Mouse (Mus musculus): ENCODE measurements around the gene Cacna2d3. TPM values are rescaled to one million over a fixed set of nuclear protein-coding genes. Genes with fewer than 3 reads are reported as not detected.

Gene Cacna2d3
- polyA plus RNA-seq, 1 experiment, result not detected

DNA sequence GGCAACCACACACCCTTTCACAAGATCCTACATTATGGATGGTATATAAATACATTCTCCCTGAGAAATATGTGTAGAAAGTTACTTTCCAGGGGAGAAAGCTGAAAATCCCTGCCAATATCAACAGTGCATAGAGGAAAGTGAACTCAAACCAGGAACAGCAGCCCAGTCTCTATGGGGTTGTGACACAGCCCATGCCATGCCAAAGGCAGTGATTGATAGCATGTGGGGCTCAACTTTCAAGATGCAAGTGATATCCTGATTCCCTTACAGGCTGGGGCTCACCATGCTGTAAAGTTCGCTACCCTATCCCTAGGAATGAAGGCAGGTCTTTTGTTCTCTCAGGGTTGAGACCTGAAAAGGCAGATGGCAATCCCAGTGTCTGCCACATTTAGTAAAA lies 229.9 kb downstream of the Cacna2d3 start:
- WGBS, result 93% methylated on average over 1 of the region's 1 CpGs
- H3K4me3 ChIP-seq (ENCODE audit: insufficient read depth, low read depth, low read length), result no peak overlapping the region
- H3K27ac ChIP-seq (ENCODE audit: insufficient read depth, low read depth, low read length), result no peak overlapping the region
- TF ChIP-seq POLR2A (IDR thresholded peaks at IDR 0.05; ENCODE audit: insufficient read depth, low read depth, low read length), result no peak
- H3K4me1 ChIP-seq (ENCODE audit: control insufficient read depth, insufficient read depth, low read length), result no peaks in the 10 kb centered on the region

DNA sequence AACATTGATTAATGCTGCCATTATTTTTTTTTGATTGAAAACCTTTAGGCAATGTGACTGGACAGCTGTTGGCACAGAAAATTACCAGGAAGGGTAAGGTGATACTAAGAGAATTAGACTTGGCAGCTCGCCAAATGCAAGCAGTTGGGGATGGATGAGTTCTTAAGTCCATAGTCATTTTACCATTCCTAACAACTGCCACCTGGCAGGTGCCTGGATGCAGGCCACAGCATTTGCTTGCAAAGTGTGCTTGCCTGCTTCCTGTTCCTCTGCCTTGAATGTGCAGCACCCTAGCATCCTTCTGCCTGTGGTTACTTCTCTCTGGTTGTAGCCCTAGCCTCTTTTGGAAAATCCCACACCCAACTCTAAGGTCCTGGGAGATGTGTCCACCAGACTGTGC lies 236.2 kb downstream of the Cacna2d3 start:
- WGBS, result 65% methylated on average over 1 of the region's 1 CpGs
- H3K27ac ChIP-seq (ENCODE audit: insufficient read depth, low read depth, low read length), result no peak overlapping the region
- H3K4me3 ChIP-seq (ENCODE audit: insufficient read depth, low read depth, low read length), result no peak overlapping the region
- H3K4me1 ChIP-seq (ENCODE audit: control insufficient read depth, insufficient read depth, low read length), result no peaks in the 10 kb centered on the region
- TF ChIP-seq CTCF (IDR thresholded peaks at IDR 0.05; ENCODE audit: insufficient read depth, low read depth, low read length) (no peak), POLR2A (IDR thresholded peaks at IDR 0.05; ENCODE audit: insufficient read depth, low read depth, low read length) (no peak)

DNA sequence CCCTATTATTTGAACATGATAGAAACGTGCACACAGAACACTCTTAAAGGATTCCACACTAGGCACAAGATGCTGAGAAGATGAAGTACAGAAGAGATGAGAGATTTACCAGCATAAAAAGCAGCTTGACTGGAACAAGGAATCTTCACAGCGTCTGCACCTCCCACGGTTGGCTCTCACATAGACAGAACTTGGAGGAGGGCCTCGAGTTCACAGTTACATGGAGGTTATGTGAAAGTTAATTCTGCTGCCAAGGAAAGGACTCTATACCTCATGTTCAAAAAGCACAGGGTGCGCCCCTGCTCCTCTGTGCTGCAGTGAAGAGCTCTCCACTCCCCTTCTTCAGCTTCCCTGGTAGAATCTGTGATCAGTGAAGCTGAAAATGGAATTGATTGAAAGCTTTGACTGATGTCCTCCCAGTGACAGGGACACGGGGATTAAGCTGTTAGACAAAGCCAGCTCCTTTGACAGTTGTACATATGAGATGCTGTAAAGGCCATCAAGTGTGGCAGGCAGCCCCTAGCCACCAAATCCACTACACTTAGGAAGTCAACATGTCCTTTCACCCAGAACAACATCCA lies 243.2 kb downstream of the Cacna2d3 start:
- TF ChIP-seq CTCF (IDR thresholded peaks at IDR 0.05; ENCODE audit: insufficient read depth, low read depth, low read length) (no peak), POLR2A (IDR thresholded peaks at IDR 0.05; ENCODE audit: insufficient read depth, low read depth, low read length) (no peak)
- H3K27ac ChIP-seq (ENCODE audit: insufficient read depth, low read depth, low read length), result no peak overlapping the region
- H3K4me3 ChIP-seq (ENCODE audit: insufficient read depth, low read depth, low read length), result no peak overlapping the region
- WGBS, result 58% methylated on average over 6 of the region's 6 CpGs
- H3K4me1 ChIP-seq (ENCODE audit: control insufficient read depth, insufficient read depth, low read length), result no peaks in the 10 kb centered on the region

DNA sequence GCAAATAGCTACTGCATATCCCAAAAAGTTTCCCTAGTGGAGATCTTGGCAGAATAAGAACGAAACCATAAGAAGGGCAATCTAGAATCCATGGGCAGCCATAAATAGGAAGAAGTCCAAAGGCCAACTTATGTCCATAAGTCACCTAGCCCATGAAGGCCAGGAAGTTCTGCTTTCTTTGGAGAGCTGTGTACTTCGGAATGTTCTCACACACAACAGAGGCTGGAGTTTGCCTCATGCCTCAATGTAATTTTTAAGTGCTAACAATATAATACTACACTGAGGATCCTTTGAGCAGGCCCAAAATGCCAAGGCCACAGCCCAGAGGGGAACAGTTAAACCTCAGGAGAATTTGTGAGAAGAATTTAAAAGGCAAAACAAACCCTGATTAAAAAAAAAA lies 257.4 kb downstream of the Cacna2d3 start:
- no peak overlapping the region for H3K27ac ChIP-seq (ENCODE audit: insufficient read depth, low read depth, low read length)
- H3K4me1 ChIP-seq (ENCODE audit: control insufficient read depth, insufficient read depth, low read length), result no peaks in the 10 kb centered on the region
- TF ChIP-seq CTCF (IDR thresholded peaks at IDR 0.05; ENCODE audit: insufficient read depth, low read depth, low read length) (no peak), POLR2A (IDR thresholded peaks at IDR 0.05; ENCODE audit: insufficient read depth, low read depth, low read length) (no peak)
- H3K4me3 ChIP-seq (ENCODE audit: insufficient read depth, low read depth, low read length), result no peak overlapping the region
- 92% methylated on average over 2 of the region's 2 CpGs for WGBS

DNA sequence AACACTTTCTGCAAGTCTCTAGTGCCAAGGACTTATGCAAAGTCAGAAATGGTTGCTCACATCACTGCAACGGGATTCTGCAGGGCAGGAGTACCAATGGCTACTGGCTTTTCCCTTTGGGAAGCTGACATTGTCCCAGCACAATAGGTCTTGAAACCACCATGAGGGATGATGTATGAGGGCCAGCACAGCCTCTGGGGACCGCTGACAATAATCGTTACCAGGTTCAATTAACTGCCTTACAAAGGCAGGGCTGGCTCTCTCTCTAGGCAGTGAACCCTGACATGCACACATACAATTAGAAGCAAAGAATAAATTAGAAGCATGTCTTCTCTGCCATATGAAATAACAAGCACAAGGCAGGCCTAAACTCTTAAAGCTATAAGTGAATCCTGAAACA lies 272.5 kb downstream of the Cacna2d3 start:
- 85% methylated on average over 3 of the region's 3 CpGs for WGBS
- no peak for TF ChIP-seq POLR2A (IDR thresholded peaks at IDR 0.05; ENCODE audit: insufficient read depth, low read depth, low read length)

DNA sequence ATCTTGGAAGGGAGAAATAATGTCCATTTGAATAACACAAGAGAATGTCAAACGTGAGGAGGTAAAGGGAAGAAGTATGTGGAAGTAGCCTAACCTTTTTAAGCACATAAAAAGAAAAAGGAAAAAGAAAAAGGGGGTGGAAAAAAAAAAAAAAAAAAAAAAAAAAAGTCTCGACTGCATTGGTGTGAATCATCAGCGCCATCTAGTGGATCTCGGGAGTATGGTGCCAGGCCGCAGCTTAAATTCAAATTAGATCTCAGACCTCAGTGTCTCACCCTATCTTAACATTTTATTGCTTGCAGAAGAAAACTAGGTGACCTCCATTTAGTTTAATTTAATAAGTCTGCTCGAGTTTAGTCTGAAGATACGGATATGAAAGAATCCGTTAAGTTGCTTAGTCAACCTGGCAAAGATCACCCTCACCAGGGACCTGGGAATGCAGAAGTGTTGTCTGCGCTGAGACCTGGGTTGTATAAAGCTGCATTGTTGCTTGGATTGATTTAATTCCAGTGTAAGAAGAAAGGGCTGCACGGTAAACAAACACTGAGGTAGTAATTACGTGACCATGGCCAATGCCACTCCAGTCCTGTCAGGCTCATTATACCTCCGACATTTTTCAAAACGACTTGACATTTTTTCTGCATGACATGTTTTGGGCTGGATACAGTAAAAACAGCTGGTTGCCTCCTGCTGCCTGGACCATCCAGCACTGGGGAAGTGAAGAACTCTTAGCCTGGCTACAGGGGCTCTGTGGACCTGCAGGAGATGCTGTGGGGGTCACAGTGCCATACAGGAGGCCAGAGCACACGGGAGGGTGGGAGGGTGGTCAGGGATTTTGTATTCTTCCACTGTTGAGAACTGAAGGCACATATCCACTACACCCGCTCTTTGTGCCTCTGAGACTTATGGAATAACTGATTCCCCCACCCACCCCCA lies 278.3 kb downstream of the Cacna2d3 start:
- WGBS, result 22% methylated on average over 15 of the region's 15 CpGs
- H3K27ac ChIP-seq (ENCODE audit: insufficient read depth, low read depth, low read length), result no peak overlapping the region
- no peak for TF ChIP-seq CTCF (IDR thresholded peaks at IDR 0.05; ENCODE audit: insufficient read depth, low read depth, low read length)
- TF ChIP-seq POLR2A (IDR thresholded peaks at IDR 0.05; ENCODE audit: insufficient read depth, low read depth, low read length), result no peak
- no peaks in the 10 kb centered on the region for H3K4me1 ChIP-seq (ENCODE audit: control insufficient read depth, insufficient read depth, low read length)
- no peak overlapping the region for H3K4me3 ChIP-seq (ENCODE audit: insufficient read depth, low read depth, low read length)

More for the DNA sequence above, 272.5 kb downstream of the Cacna2d3 start:
- Histone ChIP-seq H3K4me1 (ENCODE audit: control insufficient read depth, insufficient read depth, low read length) (no peaks in the 10 kb centered on the region), H3K27ac (ENCODE audit: insufficient read depth, low read depth, low read length) (no peak overlapping the region), H3K4me3 (ENCODE audit: insufficient read depth, low read depth, low read length) (no peak overlapping the region)

DNA sequence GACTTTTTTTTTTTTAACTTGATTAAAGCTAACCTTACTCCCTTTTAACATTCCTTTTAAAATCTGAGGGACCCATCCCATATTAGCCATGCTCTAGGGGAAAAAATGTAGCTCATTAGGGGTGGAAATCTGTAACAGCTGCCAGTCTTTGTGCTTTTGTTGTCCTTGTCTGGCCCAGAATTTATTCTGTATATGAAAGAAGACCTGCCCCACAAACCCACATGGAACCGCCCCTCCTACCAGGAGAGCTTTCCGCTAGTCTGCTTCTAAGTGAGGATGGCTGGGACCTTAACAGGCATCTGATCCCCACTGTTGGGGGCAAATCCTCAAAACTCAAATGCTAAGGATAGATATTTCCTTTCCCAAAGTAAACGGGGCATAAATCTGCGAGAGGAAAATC lies 279.2 kb downstream of the Cacna2d3 start:
- TF ChIP-seq POLR2A (IDR thresholded peaks at IDR 0.05; ENCODE audit: insufficient read depth, low read depth, low read length) (no peak), CTCF (IDR thresholded peaks at IDR 0.05; ENCODE audit: insufficient read depth, low read depth, low read length) (no peak)
- H3K27ac ChIP-seq (ENCODE audit: insufficient read depth, low read depth, low read length), result no peak overlapping the region
- no peak overlapping the region for H3K4me3 ChIP-seq (ENCODE audit: insufficient read depth, low read depth, low read length)
- H3K4me1 ChIP-seq (ENCODE audit: control insufficient read depth, insufficient read depth, low read length), result no peaks in the 10 kb centered on the region
- WGBS, result 38% methylated on average over 4 of the region's 4 CpGs

DNA sequence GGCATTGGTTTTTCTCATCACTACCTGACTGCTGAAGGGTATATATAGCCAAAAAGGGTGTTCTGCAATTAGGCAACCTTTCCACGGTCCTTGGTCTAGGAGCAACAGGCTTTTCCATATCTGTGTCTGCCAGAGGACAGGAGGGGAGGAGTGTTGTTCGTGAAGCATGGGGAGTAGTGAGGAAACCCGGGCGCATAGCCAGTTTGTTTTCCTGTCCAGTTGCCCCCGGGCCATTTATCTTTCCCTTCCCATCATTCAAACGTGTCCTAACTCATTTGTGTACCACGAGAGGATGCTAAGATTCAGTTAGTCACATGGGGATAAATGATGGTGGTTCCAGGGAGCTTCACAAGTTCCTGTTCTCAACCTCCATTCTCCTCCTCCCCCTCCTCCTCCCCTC lies 283.0 kb downstream of the Cacna2d3 start:
- 68% methylated on average over 7 of the region's 7 CpGs for WGBS
- H3K4me3 ChIP-seq (ENCODE audit: insufficient read depth, low read depth, low read length), result no peak overlapping the region
- TF ChIP-seq CTCF (IDR thresholded peaks at IDR 0.05; ENCODE audit: insufficient read depth, low read depth, low read length) (no peak), POLR2A (IDR thresholded peaks at IDR 0.05; ENCODE audit: insufficient read depth, low read depth, low read length) (no peak)
- no peak overlapping the region for H3K27ac ChIP-seq (ENCODE audit: insufficient read depth, low read depth, low read length)
- no peaks in the 10 kb centered on the region for H3K4me1 ChIP-seq (ENCODE audit: control insufficient read depth, insufficient read depth, low read length)

DNA sequence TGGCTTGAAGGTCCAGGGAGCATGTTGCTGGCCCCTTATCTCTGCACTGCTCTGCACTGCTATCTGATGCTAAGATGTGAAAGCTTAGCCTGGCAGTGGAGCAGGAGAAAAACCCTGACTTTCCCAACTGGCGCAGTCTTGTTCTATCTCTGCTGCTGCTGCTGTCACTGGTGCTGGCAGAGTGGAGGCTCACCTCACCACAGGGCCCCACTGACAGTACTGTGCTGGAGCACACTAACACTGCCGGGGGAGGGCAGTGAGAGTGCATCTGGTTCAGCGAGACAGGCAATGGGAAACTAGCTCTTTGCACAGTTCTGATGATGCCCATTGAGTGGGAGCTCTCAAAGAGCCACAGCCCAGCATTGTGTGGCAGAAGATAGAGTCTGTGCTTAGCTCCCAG lies 283.4 kb downstream of the Cacna2d3 start:
- Histone ChIP-seq H3K4me1 (ENCODE audit: control insufficient read depth, insufficient read depth, low read length) (no peaks in the 10 kb centered on the region), H3K27ac (ENCODE audit: insufficient read depth, low read depth, low read length) (no peak overlapping the region), H3K4me3 (ENCODE audit: insufficient read depth, low read depth, low read length) (no peak overlapping the region)
- 82% methylated on average over 3 of the region's 3 CpGs for WGBS
- TF ChIP-seq CTCF (IDR thresholded peaks at IDR 0.05; ENCODE audit: insufficient read depth, low read depth, low read length), result no peak

All from olfactory bulb, adult 2 months (tissue).